Mouse (Mus musculus) heart, postnatal 36 days (tissue): ENCODE data around the gene Pxn. TPM values are rescaled to one million over a fixed set of nuclear protein-coding genes. Genes with fewer than 3 reads are reported as not detected.
"Not testable (repeated sequence)": the region's sequence is repeated elsewhere in the genome, so short reads cannot be mapped to it uniquely, and the experiment has no call there.

Source experiments
- DNase-seq, 2 experiments: peaks; one replicate each; pipeline ENCODE4 v3.0.0; 2021 to 2022
- intact Hi-C: fragments of 180-260 bp; cut with DNase I; formaldehyde crosslinking; loops from one replicate; pipeline ENCODE4 v1.15.1; 2025
- microRNA-seq, 2 experiments: library from miRNA; unstranded; fragments of <30 nt; microRNA quantifications; one replicate each; pipeline ENCODE4 v1.2.0; 2021; ENCODE audit warnings: borderline number of aligned reads in 2 of 2
- total RNA-seq, 2 experiments: library from RNA; stranded (reverse); gene quantifications; 2 replicates each; pipeline ENCODE4 v1.2.3; 2021

Gene Pxn
- total RNA-seq, 2 experiments from 2014 or later = 36.2 to 37.9 TPM

DNA sequence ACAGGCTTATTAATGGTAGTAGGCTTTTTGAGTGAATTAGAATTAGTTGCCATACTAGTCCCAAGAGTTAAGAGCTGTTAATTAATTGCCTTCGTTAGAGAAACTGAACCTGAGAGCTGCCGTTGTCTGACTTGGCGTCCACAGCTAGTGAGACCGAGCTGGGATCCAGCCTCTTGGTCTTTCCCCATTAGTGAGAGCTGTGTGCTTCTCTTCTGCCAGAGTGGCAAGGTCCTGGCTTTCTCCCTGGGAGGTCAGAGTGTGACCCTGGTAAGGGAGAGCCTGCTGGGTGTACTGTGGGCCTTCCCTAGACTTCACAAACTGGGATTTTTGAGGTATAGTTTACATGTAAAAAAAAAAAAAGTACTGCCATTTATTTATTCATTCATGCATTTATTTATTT is 63.2 kb downstream of the Pxn start:
- intact Hi-C loops = no loop called here
- no peak for DNase-seq

- DNase-seq = no peak
- intact Hi-C loops = no loop called here
These were observed 64.6 kb downstream of the Pxn start for GRCm38 (mm10) chr5:115571086-115571485.

GRCm38 (mm10) chr5:115572679-115573535 is 66.4 kb downstream of the Pxn start:
- peak; percentile 50 to 53 for DNase-seq
- intact Hi-C loops = no loop called here

DNA sequence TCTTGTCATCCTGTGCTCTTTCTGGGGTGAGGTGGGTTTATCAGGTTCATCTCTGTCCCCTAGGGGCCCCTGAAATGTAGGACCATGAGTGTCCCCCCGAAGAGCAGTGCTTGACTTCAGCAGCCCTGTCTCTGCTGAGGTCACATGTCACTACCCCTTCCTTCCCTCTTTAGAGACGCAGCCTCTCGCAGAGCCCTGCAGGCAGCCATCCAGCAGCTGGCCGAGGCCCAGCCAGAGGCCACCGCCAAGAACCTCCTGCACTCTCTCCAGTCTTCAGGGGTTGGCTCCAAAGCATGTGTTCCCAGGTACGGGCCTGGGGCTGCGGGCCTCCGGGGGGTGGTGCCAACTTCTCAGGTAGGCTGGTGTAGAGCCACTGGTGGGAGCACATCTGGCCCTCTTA is 68.5 kb downstream of the Pxn start:
- intact Hi-C loops = no loop called here
- peak; percentile 72 to 76 for DNase-seq

DNA sequence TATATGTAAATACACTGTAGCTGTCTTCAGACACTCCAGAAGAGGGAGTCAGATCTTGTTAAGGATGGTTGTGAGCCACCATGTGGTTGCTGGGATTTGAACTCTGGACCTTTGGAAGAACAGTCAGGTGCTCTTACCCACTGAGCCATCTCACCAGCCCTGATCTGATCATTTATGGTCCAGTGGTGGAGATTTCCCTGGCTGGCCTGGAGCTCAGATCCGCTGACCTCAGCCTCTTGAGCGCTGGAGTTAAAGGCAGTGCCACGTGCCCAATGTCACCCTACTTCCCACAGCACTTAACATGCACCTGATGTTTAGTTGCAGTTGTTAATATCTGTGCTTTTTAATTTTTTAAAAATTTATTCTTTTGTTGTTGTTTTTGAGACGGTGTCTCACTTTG is 71.2 kb downstream of the Pxn start:
- DNase-seq, intact Hi-C loops: not testable (repeated sequence)

- intact Hi-C loops = no loop called here
- no peak for DNase-seq
These were observed 72.4 kb downstream of the Pxn start for GRCm38 (mm10) chr5:115578922-115579321.

GRCm38 (mm10) chr5:115579363-115579762 is 72.9 kb downstream of the Pxn start:
- intact Hi-C loops = no loop called here
- DNase-seq = no peak

DNA sequence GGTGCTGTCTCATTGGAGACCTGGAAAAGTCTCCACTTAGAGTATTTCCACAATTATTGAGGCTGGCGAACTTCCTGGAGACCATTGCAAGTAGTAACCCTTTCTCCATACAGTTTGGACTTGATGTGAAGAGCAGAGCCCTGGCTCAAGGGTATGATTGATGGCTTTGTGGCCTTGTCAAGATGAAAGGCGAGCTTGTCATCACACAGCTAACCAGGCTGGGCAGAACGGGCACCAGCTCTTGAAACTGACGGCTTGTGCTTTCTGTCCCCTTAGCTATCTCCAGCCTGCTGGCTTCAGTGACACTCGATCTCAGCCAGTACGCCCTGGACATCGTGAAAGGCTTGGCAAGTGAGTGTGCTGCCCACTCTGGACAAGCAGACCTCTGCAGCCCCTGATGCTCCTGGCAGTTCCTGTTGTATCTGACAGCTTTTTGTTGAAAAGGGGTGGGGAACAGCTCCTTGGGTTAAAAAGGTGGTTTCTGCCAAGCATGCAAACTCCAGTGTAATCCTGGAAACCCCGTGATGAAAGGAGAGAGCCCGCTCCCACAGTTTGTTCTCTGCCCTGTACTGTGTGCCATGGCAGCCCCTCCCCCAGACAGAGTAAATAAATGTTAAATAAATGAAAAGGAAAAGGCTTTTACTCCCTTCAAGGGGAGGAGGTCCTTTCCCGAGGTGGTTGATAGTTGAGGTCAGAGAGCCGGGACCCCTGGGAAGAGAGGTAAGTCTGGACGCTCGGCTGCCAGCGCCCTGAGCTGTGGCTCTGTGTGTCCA is 73.9 kb downstream of the Pxn start:
- intact Hi-C loops = no loop called here
- no peak for DNase-seq

DNA sequence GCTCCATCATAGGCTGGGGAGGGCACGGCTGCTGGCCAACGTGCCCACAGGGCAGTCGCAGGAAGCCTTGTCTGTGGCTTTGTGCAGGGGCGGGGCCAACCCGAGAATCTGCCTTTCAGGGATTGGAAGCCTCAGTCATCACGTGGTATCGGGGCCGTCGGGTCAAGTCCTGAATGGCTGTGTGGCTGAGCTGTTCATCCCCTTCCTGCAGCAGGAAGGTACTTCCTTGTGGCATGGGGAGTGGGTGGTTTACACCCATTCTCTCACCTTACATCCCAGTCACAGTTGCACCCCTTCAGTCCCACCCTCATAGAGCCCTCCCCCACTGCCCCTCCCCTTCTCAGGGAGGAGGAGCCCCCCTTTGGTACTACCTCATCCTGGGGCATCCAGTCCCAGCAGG is 75.2 kb downstream of the Pxn start:
- no peak for DNase-seq
- intact Hi-C loops = no loop called here

- no peak for DNase-seq
- intact Hi-C loops = no loop called here
These were observed 79.1 kb downstream of the Pxn start for GRCm38 (mm10) chr5:115585616-115586015.

- DNase-seq = no peak
- intact Hi-C loops = no loop called here
These were observed 79.7 kb downstream of the Pxn start for GRCm38 (mm10) chr5:115586166-115586565.

DNA sequence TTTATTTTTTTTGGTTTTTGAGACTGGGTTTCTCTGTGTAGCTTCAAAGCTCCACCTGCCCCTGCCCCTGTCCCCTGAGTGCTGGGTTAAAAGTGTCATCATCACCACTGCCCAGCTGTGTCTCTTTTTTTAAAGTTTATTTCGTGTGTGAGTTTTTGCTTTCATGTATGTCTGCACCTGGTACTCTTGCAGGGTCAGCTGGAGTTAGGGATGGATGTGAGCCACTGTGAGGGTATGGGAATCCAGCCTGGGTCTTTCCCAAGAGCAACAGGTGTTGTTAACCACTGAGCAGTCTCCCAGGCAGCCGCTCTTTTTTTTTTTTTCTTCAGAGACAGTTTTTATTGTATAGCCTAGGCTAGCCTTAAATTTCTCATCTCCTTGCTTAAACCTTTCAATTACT is 80.3 kb downstream of the Pxn start:
- intact Hi-C loops = no loop called here
- DNase-seq = no peak

- intact Hi-C loops = no loop called here
- DNase-seq = no peak
These were observed 84.6 kb downstream of the Pxn start for GRCm38 (mm10) chr5:115591028-115591427.

- intact Hi-C loops = no loop called here
- no peak for DNase-seq
These were observed 85.0 kb downstream of the Pxn start for GRCm38 (mm10) chr5:115591506-115591905.

GRCm38 (mm10) chr5:115603561-115603960 is 97.1 kb downstream of the Pxn start:
- intact Hi-C loops = no loop called here
- DNase-seq = no peak

Small RNA genes within 50 kb of the gene (microRNA-seq; reads per million reads assigned to microRNA genes)
- 0 reads per million in 2 experiments for gene Mir7029

Other genes with a start within 250 kb of the Pxn start
- gene Rnf10, start 233.8 kb upstream of the Pxn start, total RNA-seq = 100 to 1,000 TPM; 378 to 424 TPM
- 100 to 1,000 TPM; 137 to 167 TPM for gene Coq5, start 227.0 kb upstream of the Pxn start, total RNA-seq
- 10 to 100 TPM; 71.9 to 88.5 TPM for gene Dynll1, start 205.7 kb upstream of the Pxn start, total RNA-seq
- gene Srsf9, start 179.5 kb upstream of the Pxn start, total RNA-seq = 10 to 100 TPM; 16.0 to 18.1 TPM
- 10 to 100 TPM; 17.6 to 18.6 TPM for gene Gatc, start 165.5 kb upstream of the Pxn start, total RNA-seq
- 10 to 100 TPM; 22.8 to 27.6 TPM for gene Triap1, start 165.5 kb upstream of the Pxn start, total RNA-seq
- gene Cox6a1, start 157.7 kb upstream of the Pxn start, total RNA-seq = 100 to 1,000 TPM; 253 to 261 TPM
- 1 to 10 TPM in 1 of 2 experiments, under 1 TPM in 1; 0.92 to 1.2 TPM for gene Msi1, start 77.1 kb upstream of the Pxn start, total RNA-seq
- not detected for gene Pla2g1b, start 40.4 kb upstream of the Pxn start, total RNA-seq
- gene Sirt4, start 22.0 kb upstream of the Pxn start, total RNA-seq = 10 to 100 TPM; 17.9 to 18.1 TPM
- 100 to 1,000 TPM; 650 to 668 TPM for gene Rplp0, start 52.8 kb downstream of the Pxn start, total RNA-seq
- gene Gcn1l1, start 58.6 kb downstream of the Pxn start, total RNA-seq = 10 to 100 TPM; 43.1 to 49.5 TPM
- gene Rab35, start 125.2 kb downstream of the Pxn start, total RNA-seq = 10 to 100 TPM; 43.1 to 46.3 TPM
- 1 to 10 TPM; 6.7 to 8.9 TPM for gene Bicdl1, start 224.9 kb downstream of the Pxn start, total RNA-seq